Mouse (Mus musculus) forebrain, embryonic 15.5 days (tissue): ENCODE measurements at regions not wholly inside any gene's neighbourhood (a gene's known extent, or its start where the extent isn't known, plus 50 kb on each side); places are given as distances from the start of the nearest gene placed in this dataset.

ENCODE experiments used
- ATAC-seq: fragments of 200-750 bp; cut with Nextera tagmentation; replicated peaks from 2 replicates; pipeline ENCODE4 v1.8.0; 2017; ENCODE audit warnings: mild to moderate bottlenecking, moderate TSS enrichment, moderate library complexity
- H3K27ac ChIP-seq: fragments of 300-500 bp; sonication (generic); replicated peaks from 2 replicates; pipeline ENCODE4 v1.5.1; 2015; ENCODE audit warnings: mild to moderate bottlenecking, inconsistent platforms
- H3K27me3 ChIP-seq: fragments of 300-500 bp; sonication (generic); 2 replicates; pipeline ENCODE4 v1.6.1; 2015; ENCODE audit warnings: inconsistent platforms
- H3K36me3 ChIP-seq: fragments of 300-500 bp; sonication (generic); 2 replicates; pipeline ENCODE4 v1.6.1; 2015; ENCODE audit warnings: mild to moderate bottlenecking, inconsistent platforms
- H3K4me1 ChIP-seq: fragments of 300-500 bp; sonication (generic); 2 replicates; pipeline ENCODE4 v1.6.1; 2015; ENCODE audit warnings: inconsistent platforms
- H3K4me2 ChIP-seq: fragments of 300-500 bp; sonication (generic); replicated peaks from 2 replicates; pipeline ENCODE4 v1.6.1; 2015; ENCODE audit warnings: mild to moderate bottlenecking, inconsistent platforms
- H3K4me3 ChIP-seq: fragments of 300-500 bp; sonication (generic); 2 replicates; pipeline ENCODE4 v1.5.1; 2015; ENCODE audit warnings: mild to moderate bottlenecking, inconsistent platforms
- H3K9ac ChIP-seq: fragments of 300-500 bp; sonication (generic); replicated peaks from 2 replicates; pipeline ENCODE4 v1.6.1; 2015; ENCODE audit warnings: mild to moderate bottlenecking, inconsistent platforms
- H3K9me3 ChIP-seq: fragments of 300-500 bp; sonication (generic); 2 replicates; pipeline ENCODE4 v1.6.1; 2016; ENCODE audit warnings: inconsistent platforms
- WGBS: fragments of 180-500 bp; shearing (Covaris S2); methylation state at CpG from one replicate; pipeline ENCODE4 v1.1.7; 2015; ENCODE audit warnings: mixed read lengths; 5-methylcytosine and 5-hydroxymethylcytosine counted together

DNA sequence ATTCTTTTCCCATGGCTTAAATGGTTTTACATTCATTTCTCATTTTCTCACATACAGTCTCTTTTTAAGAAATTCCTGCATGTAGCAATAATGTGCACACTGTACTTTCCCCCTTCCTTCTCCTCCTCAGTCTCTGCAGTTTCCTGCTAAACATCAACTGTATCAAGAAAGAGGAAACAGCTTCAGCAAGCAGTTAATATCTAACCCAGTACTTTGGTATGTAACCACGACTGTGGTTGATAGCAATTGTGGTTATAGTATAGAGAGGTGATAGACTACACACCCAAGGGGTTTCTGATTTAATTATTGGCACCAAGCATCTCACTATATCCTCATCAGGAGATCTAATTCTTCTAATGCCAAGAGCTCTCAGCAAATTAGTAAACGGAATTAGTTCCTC lies 52.8 kb upstream of the Eci2 start:
- 65% methylated on average over 2 of the region's 2 CpGs for WGBS
- Histone ChIP-seq H3K9ac (no peak overlapping the region), H3K27ac (no peak overlapping the region), H3K9me3 (no peaks in the 10 kb centered on the region), H3K36me3 (no peaks in the 10 kb centered on the region), H3K4me2 (no peak overlapping the region), H3K27me3 (no peaks in the 10 kb centered on the region), H3K4me3 (no peak overlapping the region), H3K4me1 (no peaks in the 10 kb centered on the region)
- ATAC-seq = no peak

GRCm38 (mm10) chr13:35085386-35085785 lies 58.5 kb upstream of the Eci2 start:
- WGBS = 69% methylated on average over 3 of the region's 3 CpGs
- Histone ChIP-seq H3K9me3 (no peaks in the 10 kb centered on the region), H3K4me1 (0 out of 2 replicates have a peak, but pooled peaks cover 3% of the 10 kb centered on the region), H3K36me3 (no peaks in the 10 kb centered on the region), H3K27me3 (no peaks in the 10 kb centered on the region), H3K27ac (no peak overlapping the region), H3K4me2 (no peak overlapping the region), H3K9ac (no peak overlapping the region), H3K4me3 (no peak overlapping the region)
- no peak for ATAC-seq

- H3K9ac ChIP-seq = no peak overlapping the region
- no peak overlapping the region for H3K4me2 ChIP-seq
- H3K4me1 ChIP-seq = 0 out of 2 replicates have a peak, but pooled peaks cover 3% of the 10 kb centered on the region
- H3K36me3 ChIP-seq = no peaks in the 10 kb centered on the region
- no peak overlapping the region for H3K27ac ChIP-seq
- no peaks in the 10 kb centered on the region for H3K27me3 ChIP-seq
- no peaks in the 10 kb centered on the region for H3K9me3 ChIP-seq
- ATAC-seq = peak; percentile 41; the same call in 1 of the 2 replicates
- no peak overlapping the region for H3K4me3 ChIP-seq
- 69% methylated on average over 6 of the region's 6 CpGs for WGBS
Measured at GRCm38 (mm10) chr13:35087246-35088040, 60.5 kb upstream of the Eci2 start.

DNA sequence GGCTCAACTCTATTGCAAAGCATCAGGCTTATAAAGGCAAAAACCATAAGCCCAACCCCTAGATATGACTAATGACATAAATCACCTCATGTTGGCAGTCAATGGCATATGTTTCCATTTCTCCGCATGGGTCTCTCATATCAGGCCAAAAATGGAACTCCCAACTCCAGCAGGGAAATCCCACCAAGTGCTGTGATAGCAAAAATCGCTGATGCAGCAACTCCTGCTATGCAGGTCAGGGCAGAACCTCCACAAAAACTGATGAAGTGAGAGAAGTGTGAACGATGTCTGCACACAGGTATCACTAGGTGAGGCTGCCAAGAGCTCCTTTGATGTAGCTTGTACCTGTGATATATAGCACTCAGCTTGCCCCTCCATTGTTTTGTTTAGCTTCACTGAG lies 64.3 kb upstream of the Eci2 start:
- no peaks in the 10 kb centered on the region for H3K27me3 ChIP-seq
- H3K4me3 ChIP-seq = no peak overlapping the region
- 87% methylated on average over 3 of the region's 3 CpGs for WGBS
- H3K4me1 ChIP-seq = 0 out of 2 replicates have a peak, but pooled peaks cover 3% of the 10 kb centered on the region
- H3K9ac ChIP-seq = no peak overlapping the region
- H3K27ac ChIP-seq = no peak overlapping the region
- no peaks in the 10 kb centered on the region for H3K9me3 ChIP-seq
- no peak for ATAC-seq
- no peak overlapping the region for H3K4me2 ChIP-seq
- H3K36me3 ChIP-seq = no peaks in the 10 kb centered on the region

DNA sequence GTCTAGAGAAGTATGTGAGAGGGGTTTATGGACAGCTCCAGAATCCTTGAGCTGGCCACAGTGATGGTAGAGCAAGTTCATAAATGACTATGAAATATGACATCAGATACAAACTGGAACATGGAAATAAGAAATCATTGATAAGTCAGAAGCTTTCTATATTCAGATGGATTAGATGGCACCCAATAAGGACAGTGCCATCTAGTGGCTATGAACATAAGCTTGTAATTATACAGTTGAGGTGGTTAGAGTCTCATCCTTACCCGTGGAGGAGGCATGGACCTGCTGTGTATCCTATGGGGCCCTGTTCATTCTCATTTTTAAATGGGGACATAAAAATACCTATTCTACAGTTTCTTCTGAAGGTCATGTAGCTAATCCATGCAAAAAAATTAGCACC lies 92.9 kb upstream of the Eci2 start:
- H3K4me1 ChIP-seq = no peaks in the 10 kb centered on the region
- no peaks in the 10 kb centered on the region for H3K36me3 ChIP-seq
- H3K27me3 ChIP-seq = no peaks in the 10 kb centered on the region
- H3K9me3 ChIP-seq = no peaks in the 10 kb centered on the region
- 31% methylated on average over 1 of the region's 1 CpGs for WGBS
- no peak overlapping the region for H3K27ac ChIP-seq
- H3K4me2 ChIP-seq = no peak overlapping the region
- H3K4me3 ChIP-seq = no peak overlapping the region
- no peak overlapping the region for H3K9ac ChIP-seq
- no peak for ATAC-seq

- Histone ChIP-seq H3K4me3 (no peak overlapping the region), H3K4me2 (no peak overlapping the region), H3K27ac (no peak overlapping the region), H3K27me3 (no peaks in the 10 kb centered on the region), H3K9me3 (no peaks in the 10 kb centered on the region), H3K9ac (no peak overlapping the region), H3K4me1 (no peaks in the 10 kb centered on the region), H3K36me3 (no peaks in the 10 kb centered on the region)
- 71% methylated on average over 2 of the region's 2 CpGs for WGBS
- no peak for ATAC-seq
Measured at GRCm38 (mm10) chr13:35129475-35129874, 102.6 kb upstream of the Eci2 start.

DNA sequence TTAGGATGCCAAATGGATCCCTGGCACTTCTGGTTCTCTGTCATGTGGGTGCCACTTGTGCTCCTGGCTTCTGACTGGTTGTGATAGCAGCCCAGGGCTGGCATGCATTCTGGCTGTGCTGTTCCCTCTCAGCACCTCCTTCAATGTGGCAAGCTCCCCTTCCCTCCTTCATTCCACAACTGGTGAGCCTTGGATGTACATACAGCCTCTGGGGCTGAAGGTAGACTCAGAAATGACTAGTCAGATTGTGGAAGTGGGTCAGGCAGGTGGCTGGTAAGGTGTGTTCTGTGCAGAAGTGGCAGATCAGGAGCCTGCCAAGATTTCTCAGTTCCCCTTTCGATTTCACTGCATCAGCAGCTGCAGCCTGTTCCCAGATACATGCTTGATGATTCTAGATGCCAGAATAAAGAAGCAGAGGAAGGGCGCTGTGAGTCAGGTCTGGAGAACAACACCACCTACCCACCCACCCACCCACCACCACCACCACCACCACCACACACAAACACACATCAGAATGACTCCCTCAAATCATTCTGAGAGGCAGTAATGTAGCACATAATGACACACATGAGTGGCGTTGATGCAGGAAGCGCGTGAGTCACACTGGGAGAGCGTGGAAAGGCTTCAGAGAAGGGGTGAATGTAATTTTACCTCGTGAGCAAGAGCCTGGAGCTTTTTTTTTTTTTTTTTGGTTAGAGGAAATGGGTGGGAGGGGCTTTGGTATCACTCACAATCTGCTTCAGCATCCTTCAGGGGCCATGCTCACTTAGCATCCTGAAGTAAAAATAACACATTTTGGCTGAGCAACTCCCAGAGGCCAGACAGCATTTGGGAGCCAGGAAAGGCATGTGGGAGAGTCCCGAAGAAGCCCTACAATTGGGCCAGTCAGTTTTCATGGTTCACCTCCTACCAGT lies 104.6 kb upstream of the Eci2 start:
- Histone ChIP-seq H3K9ac (no peak overlapping the region), H3K4me1 (no peaks in the 10 kb centered on the region), H3K27me3 (no peaks in the 10 kb centered on the region), H3K36me3 (no peaks in the 10 kb centered on the region), H3K9me3 (no peaks in the 10 kb centered on the region), H3K4me2 (no peak overlapping the region), H3K27ac (no peak overlapping the region), H3K4me3 (no peak overlapping the region)
- ATAC-seq = no peak; the same call in 1 of the 2 replicates
- 80% methylated on average over 8 of the region's 8 CpGs for WGBS

DNA sequence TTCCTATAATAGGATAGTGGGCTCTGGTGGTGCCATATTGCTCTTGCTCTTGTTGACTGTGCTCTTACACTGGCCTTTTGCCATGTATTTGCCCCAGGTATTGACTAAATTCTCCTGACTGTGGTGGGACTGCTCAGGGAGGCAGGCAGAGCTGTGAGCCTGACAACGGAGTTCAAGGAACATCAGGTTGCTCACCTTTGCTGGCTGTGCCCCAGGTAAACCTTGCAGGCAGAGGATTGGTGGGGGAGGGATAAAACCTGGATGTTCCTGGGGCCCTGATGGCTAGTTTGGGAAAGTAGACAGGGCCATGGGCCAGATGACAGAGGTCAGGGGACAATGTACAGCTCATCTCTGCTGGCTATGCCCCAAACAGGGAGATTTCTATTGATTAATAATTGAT lies 124.7 kb upstream of the Eci2 start:
- Histone ChIP-seq H3K9ac (no peak overlapping the region), H3K9me3 (no peaks in the 10 kb centered on the region), H3K36me3 (no peaks in the 10 kb centered on the region), H3K27me3 (no peaks in the 10 kb centered on the region), H3K27ac (no peak overlapping the region), H3K4me1 (no peaks in the 10 kb centered on the region), H3K4me2 (no peak overlapping the region), H3K4me3 (no peak overlapping the region)
- WGBS = 87% methylated on average over 1 of the region's 1 CpGs
- ATAC-seq = no peak

DNA sequence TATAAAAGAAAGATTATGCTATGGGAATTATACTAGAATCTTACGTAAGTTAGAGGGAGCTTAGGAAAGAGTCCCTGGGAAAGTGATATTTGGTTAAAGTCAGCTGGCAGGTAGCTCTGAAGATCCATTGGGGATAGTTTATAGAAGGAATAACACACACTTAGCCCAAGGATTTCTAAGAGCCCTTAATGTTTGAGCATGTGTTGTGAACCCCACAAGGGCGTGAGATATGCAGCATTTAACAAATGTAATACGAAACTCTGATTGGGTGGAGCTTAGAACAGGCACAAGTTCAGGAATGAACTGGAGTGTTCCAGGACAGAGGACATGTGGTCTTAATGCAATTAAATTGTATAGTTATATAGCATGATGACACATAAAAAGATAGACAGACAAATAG lies 132.6 kb upstream of the Eci2 start:
- H3K27me3 ChIP-seq = no peaks in the 10 kb centered on the region
- ATAC-seq = no peak
- H3K9ac ChIP-seq = no peak overlapping the region
- H3K4me2 ChIP-seq = no peak overlapping the region
- H3K36me3 ChIP-seq = no peaks in the 10 kb centered on the region
- H3K4me1 ChIP-seq = no peaks in the 10 kb centered on the region
- no peak overlapping the region for H3K4me3 ChIP-seq
- no peak overlapping the region for H3K27ac ChIP-seq
- no peaks in the 10 kb centered on the region for H3K9me3 ChIP-seq
- 72% methylated on average over 3 of the region's 3 CpGs for WGBS

DNA sequence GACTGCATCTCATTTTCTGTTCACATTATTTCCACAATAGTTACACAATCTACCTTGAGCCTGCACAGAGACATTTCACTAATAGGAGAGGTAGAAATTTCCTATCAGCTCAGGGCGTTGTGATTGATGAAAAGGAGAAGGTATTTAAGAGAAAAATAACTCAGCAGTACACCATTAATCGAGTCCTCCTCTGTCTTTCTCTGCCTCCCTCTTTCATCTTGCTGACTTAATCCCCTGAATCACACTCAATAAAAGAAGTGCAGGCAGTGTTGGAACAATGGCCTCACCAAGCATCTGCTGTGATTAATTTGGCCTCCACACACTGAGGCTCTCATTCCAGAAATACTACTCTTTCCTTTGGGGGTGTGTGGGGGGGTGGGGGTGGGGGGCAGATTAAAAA lies 133.9 kb upstream of the Eci2 start:
- no peaks in the 10 kb centered on the region for H3K27me3 ChIP-seq
- H3K9ac ChIP-seq = no peak overlapping the region
- H3K4me2 ChIP-seq = no peak overlapping the region
- H3K4me1 ChIP-seq = no peaks in the 10 kb centered on the region
- no peak for ATAC-seq
- no peaks in the 10 kb centered on the region for H3K9me3 ChIP-seq
- no peak overlapping the region for H3K27ac ChIP-seq
- H3K36me3 ChIP-seq = no peaks in the 10 kb centered on the region
- H3K4me3 ChIP-seq = no peak overlapping the region
- WGBS = 0% methylated on average over 2 of the region's 2 CpGs

DNA sequence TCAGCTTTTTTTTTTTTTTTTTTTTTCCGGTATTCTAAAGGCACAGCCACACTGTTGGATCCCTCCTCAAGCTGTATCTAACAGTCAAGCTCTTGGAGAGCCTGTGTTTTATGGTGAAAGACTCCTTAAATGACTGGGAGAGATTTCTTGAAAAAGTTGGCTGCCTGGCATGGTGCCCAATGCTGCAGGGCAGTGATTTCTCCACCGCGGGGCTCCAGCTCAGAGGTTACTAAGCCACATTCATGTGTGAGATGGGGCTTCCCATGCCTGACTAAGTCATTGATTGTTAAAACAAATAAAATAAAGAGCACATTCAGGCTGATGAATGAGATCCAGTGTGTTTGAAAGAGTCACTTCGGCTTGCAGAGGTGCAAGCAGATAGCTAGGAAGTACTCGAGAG lies 139.2 kb upstream of the Eci2 start:
- Histone ChIP-seq H3K27me3 (no peaks in the 10 kb centered on the region), H3K4me3 (no peak overlapping the region), H3K4me2 (no peak overlapping the region), H3K36me3 (no peaks in the 10 kb centered on the region), H3K9me3 (no peaks in the 10 kb centered on the region), H3K4me1 (no peaks in the 10 kb centered on the region), H3K9ac (no peak overlapping the region), H3K27ac (no peak overlapping the region)
- 42% methylated on average over 5 of the region's 5 CpGs for WGBS
- ATAC-seq = no peak

GRCm38 (mm10) chr13:35166831-35167541 lies 140.1 kb upstream of the Eci2 start:
- Histone ChIP-seq H3K9me3 (no peaks in the 10 kb centered on the region), H3K9ac (no peak overlapping the region), H3K27ac (no peak overlapping the region), H3K4me1 (no peaks in the 10 kb centered on the region), H3K4me3 (no peak overlapping the region), H3K27me3 (no peaks in the 10 kb centered on the region), H3K4me2 (no peak overlapping the region), H3K36me3 (no peaks in the 10 kb centered on the region)
- 83% methylated on average over 8 of the region's 8 CpGs for WGBS
- ATAC-seq = no peak
